Mouse (Mus musculus) MEL (cell line): ENCODE results near the gene Fbxl5.

Source experiments
- CHD2 ChIP-seq: IDR thresholded peaks from 2 replicates; pipeline ENCODE4 v1.6.1; 2011; ENCODE audit warnings: low read length, improper control_type of control experiment
- CTCF ChIP-seq, 3 experiments: IDR thresholded peaks in 2 of 3; conservative IDR thresholded peaks in 1 of 3; 2 replicates each; pipeline ENCODE4 v1.5.1; 2011 to 2012; ENCODE audit warnings: low read length in 3 of 3, low read depth in 2 of 3, mild to moderate bottlenecking in 2 of 3, improper control_type of control experiment in 1 of 3, inconsistent platforms in 1 of 3, mixed read lengths in 1 of 3, moderate library complexity in 1 of 3; ENCODE audit not compliant: control insufficient read depth in 1 of 3, insufficient read depth in 1 of 3, poor library complexity in 1 of 3, severe bottlenecking in 1 of 3
- KAT2A ChIP-seq: conservative IDR thresholded peaks from 2 replicates; pipeline ENCODE4 v1.6.1; 2012; ENCODE audit warnings: low read depth, low read length, improper control_type of control experiment, inconsistent platforms
- POLR2A ChIP-seq, 2 experiments: IDR thresholded peaks; 2 replicates each; pipeline ENCODE4 v1.6.1; 2011 to 2012; ENCODE audit warnings: low read length in 2 of 2, mild to moderate bottlenecking in 2 of 2, control low read depth in 1 of 2, improper control_type of control experiment in 1 of 2, low read depth in 1 of 2, moderate library complexity in 1 of 2; ENCODE audit not compliant: control insufficient read depth in 1 of 2, insufficient read depth in 1 of 2, poor library complexity in 1 of 2

- no peak for TF ChIP-seq KAT2A
- no peak for TF ChIP-seq POLR2A (IDR thresholded peaks at IDR 0.05; ENCODE audit: control insufficient read depth in 1 of 2, insufficient read depth in 1 of 2, low read depth in 1 of 2, low read length in 2 of 2, poor library complexity in 1 of 2)
- no peak for TF ChIP-seq CTCF (IDR thresholded peaks at IDR 0.05 in 2 of 3, conservative IDR thresholded peaks at IDR 0.05 in 1 of 3; ENCODE audit: control insufficient read depth in 1 of 3, insufficient read depth in 1 of 3, low read depth in 2 of 3, low read length in 3 of 3, poor library complexity in 1 of 3, severe bottlenecking in 1 of 3)
- TF ChIP-seq CHD2 = no peak
Observed at GRCm38 (mm10) chr5:43822199-43822598, 761 bp upstream of the Fbxl5 start.
